Mouse (Mus musculus): Measurements from ENCODE around the gene Armc6. TPM values are rescaled to one million over a fixed set of nuclear protein-coding genes. Genes with fewer than 3 reads are reported as not detected.

Armc6 gene
- polyA plus RNA-seq, 1 experiment from 2014 or later = 94.5 TPM

- peak overlapping the region; percentile 69 for H3K9ac ChIP-seq (replicated peaks)
- 71% methylated on average over 1 of the region's 1 CpGs for WGBS
- H3K27me3 ChIP-seq = peaks cover 14% of the 10 kb centered on the region
- H3K4me1 ChIP-seq = peaks cover 17% of the 10 kb centered on the region
- no peaks in the 10 kb centered on the region for H3K36me3 ChIP-seq
- no peak overlapping the region for H3K27ac ChIP-seq (replicated peaks)
- no peaks in the 10 kb centered on the region for H3K9me3 ChIP-seq
- H3K4me3 ChIP-seq = peak overlapping the region; percentile 62
- peak overlapping the region; percentile 96 for H3K4me2 ChIP-seq (replicated peaks)
- no peak for ATAC-seq (replicated peaks)
These were observed 23.0 kb downstream of the Armc6 start for GRCm38 (mm10) chr8:70211275-70211674.

- no peaks in the 10 kb centered on the region for H3K9me3 ChIP-seq
- ATAC-seq (replicated peaks) = no peak
- no peaks in the 10 kb centered on the region for H3K36me3 ChIP-seq
- peaks cover 17% of the 10 kb centered on the region for H3K4me1 ChIP-seq
- H3K27me3 ChIP-seq = peaks cover 14% of the 10 kb centered on the region
- H3K9ac ChIP-seq (replicated peaks) = no peak overlapping the region
- H3K27ac ChIP-seq (replicated peaks) = no peak overlapping the region
- H3K4me3 ChIP-seq = 0 out of 2 replicates have a peak overlapping the region, but pooled peaks have one; percentile 1
- WGBS = 37% methylated on average over 8 of the region's 8 CpGs
- H3K4me2 ChIP-seq (replicated peaks) = peak overlapping the region; percentile 96; the same call in 1 of the 2 replicates
These were observed 23.7 kb downstream of the Armc6 start for GRCm38 (mm10) chr8:70210538-70210937.

GRCm38 (mm10) chr8:70208130-70208529 lies 26.1 kb downstream of the Armc6 start:
- Histone ChIP-seq H3K9me3 (no peaks in the 10 kb centered on the region), H3K36me3 (no peaks in the 10 kb centered on the region), H3K9ac (replicated peaks) (no peak overlapping the region), H3K4me1 (peaks cover 14% of the 10 kb centered on the region), H3K4me2 (replicated peaks) (no peak overlapping the region), H3K4me3 (no peak overlapping the region), H3K27me3 (peaks cover 14% of the 10 kb centered on the region), H3K27ac (replicated peaks) (no peak overlapping the region)
- 33% methylated on average over 1 of the region's 1 CpGs for WGBS
- no peak for ATAC-seq (replicated peaks)

- Histone ChIP-seq H3K9me3 (no peaks in the 10 kb centered on the region), H3K4me2 (replicated peaks) (no peak overlapping the region), H3K36me3 (no peaks in the 10 kb centered on the region), H3K4me1 (0 out of 2 replicates have a peak, but pooled peaks cover 11% of the 10 kb centered on the region), H3K9ac (replicated peaks) (no peak overlapping the region), H3K27ac (replicated peaks) (no peak overlapping the region), H3K4me3 (no peak overlapping the region), H3K27me3 (peaks cover 2% of the 10 kb centered on the region; the same call in 1 of the 2 replicates)
- no peak for ATAC-seq (replicated peaks)
- 62% methylated on average over 1 of the region's 1 CpGs for WGBS
These were observed 29.5 kb downstream of the Armc6 start for GRCm38 (mm10) chr8:70204757-70205156.

GRCm38 (mm10) chr8:70203072-70203471 lies 31.2 kb downstream of the Armc6 start:
- no peaks in the 10 kb centered on the region for H3K36me3 ChIP-seq
- WGBS = 72% methylated on average over 4 of the region's 4 CpGs
- no peaks in the 10 kb centered on the region for H3K9me3 ChIP-seq
- no peaks in the 10 kb centered on the region for H3K27me3 ChIP-seq
- H3K4me1 ChIP-seq = 0 out of 2 replicates have a peak, but pooled peaks cover 11% of the 10 kb centered on the region
- no peak overlapping the region for H3K27ac ChIP-seq (replicated peaks)
- no peak overlapping the region for H3K4me3 ChIP-seq
- H3K9ac ChIP-seq (replicated peaks) = no peak overlapping the region
- no peak for ATAC-seq (replicated peaks)
- no peak overlapping the region for H3K4me2 ChIP-seq (replicated peaks)

GRCm38 (mm10) chr8:70201417-70201816 lies 32.8 kb downstream of the Armc6 start:
- no peak for ATAC-seq (replicated peaks)
- Histone ChIP-seq H3K4me2 (replicated peaks) (no peak overlapping the region), H3K27ac (replicated peaks) (no peak overlapping the region), H3K9me3 (no peaks in the 10 kb centered on the region), H3K4me1 (0 out of 2 replicates have a peak, but pooled peaks cover 11% of the 10 kb centered on the region), H3K36me3 (no peaks in the 10 kb centered on the region), H3K27me3 (no peaks in the 10 kb centered on the region), H3K4me3 (no peak overlapping the region), H3K9ac (replicated peaks) (no peak overlapping the region)
- 84% methylated on average over 3 of the region's 3 CpGs for whole genome bisulfite sequencing

GRCm38 (mm10) chr8:70200098-70200681 lies 34.1 kb downstream of the Armc6 start:
- peak overlapping the region; percentile 16; the same call in 1 of the 2 replicates for H3K27ac ChIP-seq (replicated peaks)
- H3K27me3 ChIP-seq = no peaks in the 10 kb centered on the region
- H3K4me3 ChIP-seq = no peak overlapping the region
- H3K4me1 ChIP-seq = 0 out of 2 replicates have a peak, but pooled peaks cover 11% of the 10 kb centered on the region
- H3K9ac ChIP-seq (replicated peaks) = no peak overlapping the region
- ATAC-seq (replicated peaks) = peak; percentile 68
- H3K4me2 ChIP-seq (replicated peaks) = no peak overlapping the region
- H3K9me3 ChIP-seq = no peaks in the 10 kb centered on the region
- 59% methylated on average over 5 of the region's 5 CpGs for WGBS
- H3K36me3 ChIP-seq = no peaks in the 10 kb centered on the region

- WGBS = 44% methylated on average over 7 of the region's 7 CpGs
- no peaks in the 10 kb centered on the region for H3K36me3 ChIP-seq
- H3K4me2 ChIP-seq (replicated peaks) = no peak overlapping the region
These were observed 36.7 kb downstream of the Armc6 start for GRCm38 (mm10) chr8:70197603-70198002.

GRCm38 (mm10) chr8:70195762-70196161 lies 38.5 kb downstream of the Armc6 start:
- ATAC-seq (replicated peaks) = no peak

More at GRCm38 (mm10) chr8:70197603-70198002, 36.7 kb downstream of the Armc6 start:
- H3K27me3 ChIP-seq = no peaks in the 10 kb centered on the region
- H3K4me3 ChIP-seq = no peak overlapping the region
- 0 out of 2 replicates have a peak, but pooled peaks cover 11% of the 10 kb centered on the region for H3K4me1 ChIP-seq
- no peak overlapping the region for H3K27ac ChIP-seq (replicated peaks)
- no peak overlapping the region for H3K9ac ChIP-seq (replicated peaks)
- no peak for ATAC-seq (replicated peaks)
- H3K9me3 ChIP-seq = no peaks in the 10 kb centered on the region

GRCm38 (mm10) chr8:70194191-70194590 lies 40.1 kb downstream of the Armc6 start:
- 88% methylated on average over 3 of the region's 3 CpGs for WGBS
- H3K9me3 ChIP-seq = no peaks in the 10 kb centered on the region
- H3K27me3 ChIP-seq = no peaks in the 10 kb centered on the region
- no peaks in the 10 kb centered on the region for H3K4me1 ChIP-seq
- H3K36me3 ChIP-seq = no peaks in the 10 kb centered on the region
- no peak overlapping the region for H3K9ac ChIP-seq (replicated peaks)
- no peak for ATAC-seq (replicated peaks)
- no peak overlapping the region for H3K4me3 ChIP-seq
- H3K27ac ChIP-seq (replicated peaks) = no peak overlapping the region
- H3K4me2 ChIP-seq (replicated peaks) = no peak overlapping the region

More at GRCm38 (mm10) chr8:70195762-70196161, 38.5 kb downstream of the Armc6 start:
- Histone ChIP-seq H3K9me3 (no peaks in the 10 kb centered on the region), H3K4me2 (replicated peaks) (no peak overlapping the region), H3K9ac (replicated peaks) (no peak overlapping the region), H3K27me3 (no peaks in the 10 kb centered on the region), H3K27ac (replicated peaks) (no peak overlapping the region), H3K4me1 (0 out of 2 replicates have a peak, but pooled peaks cover 11% of the 10 kb centered on the region), H3K36me3 (no peaks in the 10 kb centered on the region), H3K4me3 (no peak overlapping the region)
- WGBS = 73% methylated on average over 2 of the region's 2 CpGs

GRCm38 (mm10) chr8:70193238-70193637 lies 41.0 kb downstream of the Armc6 start:
- no peak overlapping the region for H3K4me2 ChIP-seq (replicated peaks)
- WGBS = 63% methylated on average over 5 of the region's 5 CpGs
- H3K9ac ChIP-seq (replicated peaks) = no peak overlapping the region
- H3K4me1 ChIP-seq = no peaks in the 10 kb centered on the region
- no peak for ATAC-seq (replicated peaks)
- no peaks in the 10 kb centered on the region for H3K36me3 ChIP-seq
- no peak overlapping the region for H3K4me3 ChIP-seq
- no peaks in the 10 kb centered on the region for H3K27me3 ChIP-seq
- no peaks in the 10 kb centered on the region for H3K9me3 ChIP-seq
- H3K27ac ChIP-seq (replicated peaks) = no peak overlapping the region

GRCm38 (mm10) chr8:70188707-70189106 lies 45.6 kb downstream of the Armc6 start:
- no peak overlapping the region for H3K9ac ChIP-seq (replicated peaks)
- no peaks in the 10 kb centered on the region for H3K36me3 ChIP-seq
- no peak overlapping the region for H3K4me3 ChIP-seq
- H3K27ac ChIP-seq (replicated peaks) = no peak overlapping the region
- H3K27me3 ChIP-seq = no peaks in the 10 kb centered on the region
- ATAC-seq (replicated peaks) = no peak
- no peak overlapping the region for H3K4me2 ChIP-seq (replicated peaks)
- no peaks in the 10 kb centered on the region for H3K4me1 ChIP-seq
- 70% methylated on average over 7 of the region's 7 CpGs for WGBS
- H3K9me3 ChIP-seq = no peaks in the 10 kb centered on the region

GRCm38 (mm10) chr8:70183194-70183593 lies 51.1 kb downstream of the Armc6 start:
- H3K27ac ChIP-seq (replicated peaks) = no peak overlapping the region
- 90% methylated on average over 4 of the region's 4 CpGs for WGBS
- H3K4me1 ChIP-seq = no peaks in the 10 kb centered on the region
- H3K4me2 ChIP-seq (replicated peaks) = no peak overlapping the region
- no peaks in the 10 kb centered on the region for H3K27me3 ChIP-seq
- H3K9me3 ChIP-seq = no peaks in the 10 kb centered on the region
- H3K36me3 ChIP-seq = peaks cover 25% of the 10 kb centered on the region
- no peak overlapping the region for H3K9ac ChIP-seq (replicated peaks)
- no peak for ATAC-seq (replicated peaks)
- H3K4me3 ChIP-seq = no peak overlapping the region

Data from forebrain, embryonic 15.5 days (tissue).